Mouse (Mus musculus) hindbrain, embryonic 12.5 days (tissue): ENCODE measurements around the gene Ubac2. TPM values are rescaled to one million over a fixed set of nuclear protein-coding genes. Genes with fewer than 3 reads are reported as not detected.
"Not testable (repeated sequence)": the region's sequence is repeated elsewhere in the genome, so short reads cannot be mapped to it uniquely, and the experiment has no call there.

ENCODE experiments used
- ATAC-seq: fragments of 200-750 bp; cut with Nextera tagmentation; 2 replicates; pipeline ENCODE4 v1.8.0; 2017; ENCODE audit warnings: moderate TSS enrichment; ENCODE audit not compliant: low FRiP score
- H3K27ac ChIP-seq: fragments of 300-500 bp; sonication (generic); 2 replicates; pipeline ENCODE4 v1.5.1; 2016; ENCODE audit warnings: mild to moderate bottlenecking
- H3K27me3 ChIP-seq: fragments of 300-500 bp; sonication (generic); 2 replicates; pipeline ENCODE4 v1.6.1; 2016; ENCODE audit warnings: mild to moderate bottlenecking
- H3K36me3 ChIP-seq: fragments of 300-500 bp; sonication (generic); 2 replicates; pipeline ENCODE4 v1.6.1; 2016; ENCODE audit warnings: mild to moderate bottlenecking
- H3K4me1 ChIP-seq: fragments of 300-500 bp; sonication (generic); 2 replicates; pipeline ENCODE4 v1.6.1; 2016
- H3K4me2 ChIP-seq: fragments of 300-500 bp; sonication (generic); replicated peaks from 2 replicates; pipeline ENCODE4 v1.6.1; 2016; ENCODE audit warnings: mild to moderate bottlenecking
- H3K4me3 ChIP-seq: fragments of 300-500 bp; sonication (generic); 2 replicates; pipeline ENCODE4 v1.5.1; 2016; ENCODE audit warnings: mild to moderate bottlenecking
- H3K9ac ChIP-seq: fragments of 300-500 bp; sonication (generic); 2 replicates; pipeline ENCODE4 v1.6.1; 2016; ENCODE audit warnings: mild to moderate bottlenecking, moderate library complexity
- H3K9me3 ChIP-seq: fragments of 300-500 bp; sonication (generic); replicated peaks from 2 replicates; pipeline ENCODE4 v1.6.1; 2016; ENCODE audit warnings: mild to moderate bottlenecking
- WGBS: fragments of 180-500 bp; shearing (Covaris S2); methylation state at CpG from one replicate; pipeline ENCODE4 v1.1.7; 2016; 5-methylcytosine and 5-hydroxymethylcytosine counted together
- polyA plus RNA-seq: library from polyadenylated mRNA; unstranded; fragments of >200 nt; fragmentation: Nextera tagmentation; extraction: Ambion mirVana; gene quantifications from 2 replicates; pipeline ENCODE4 v1.2.1, GENCODE M21; 2016

Gene Ubac2
- polyA plus RNA-seq, 1 experiment from 2014 or later = 60.0 TPM

DNA sequence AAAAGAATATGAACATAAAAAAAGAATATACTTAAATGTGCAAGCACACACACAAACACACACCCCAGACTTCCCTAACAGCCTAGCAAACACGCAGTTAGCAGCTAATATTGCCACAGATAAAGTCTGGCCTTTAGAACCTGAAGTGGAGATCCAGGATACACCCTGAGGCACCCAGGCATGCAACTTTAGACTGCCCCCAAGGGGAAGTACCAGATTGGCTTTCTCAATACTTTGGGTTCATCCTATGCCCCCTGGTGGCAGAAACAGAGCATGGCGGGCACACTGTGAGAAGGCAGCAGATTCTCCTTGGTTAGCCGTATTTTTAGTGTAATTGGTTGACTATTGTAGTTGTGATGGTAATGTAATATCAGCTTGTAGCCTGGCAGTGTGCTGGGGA lies 182.2 kb downstream of the Ubac2 start:
- H3K4me2 ChIP-seq = no peak overlapping the region
- no peaks in the 10 kb centered on the region for H3K4me1 ChIP-seq
- no peak for ATAC-seq
- no peak overlapping the region for H3K27ac ChIP-seq
- no peaks in the 10 kb centered on the region for H3K9me3 ChIP-seq
- H3K4me3 ChIP-seq = no peak overlapping the region
- WGBS = 10% methylated on average over 3 of the region's 3 CpGs
- H3K27me3 ChIP-seq = no peaks in the 10 kb centered on the region
- no peak overlapping the region for H3K9ac ChIP-seq
- no peaks in the 10 kb centered on the region for H3K36me3 ChIP-seq

- H3K9me3 ChIP-seq = no peaks in the 10 kb centered on the region
- WGBS = 90% methylated on average over 6 of the region's 6 CpGs
- no peaks in the 10 kb centered on the region for H3K4me1 ChIP-seq
- no peak overlapping the region for H3K4me3 ChIP-seq
- no peak overlapping the region for H3K4me2 ChIP-seq
- no peak overlapping the region for H3K27ac ChIP-seq
- no peaks in the 10 kb centered on the region for H3K27me3 ChIP-seq
- no peak overlapping the region for H3K9ac ChIP-seq
- ATAC-seq = no peak
- H3K36me3 ChIP-seq = no peaks in the 10 kb centered on the region
These were observed 183.0 kb downstream of the Ubac2 start for GRCm38 (mm10) chr14:122061376-122061775.

GRCm38 (mm10) chr14:122062411-122063090 lies 184.1 kb downstream of the Ubac2 start:
- H3K27me3 ChIP-seq = no peaks in the 10 kb centered on the region
- 76% methylated on average over 10 of the region's 10 CpGs for WGBS
- no peaks in the 10 kb centered on the region for H3K9me3 ChIP-seq
- no peak overlapping the region for H3K4me3 ChIP-seq
- ATAC-seq = no peak
- H3K9ac ChIP-seq = no peak overlapping the region
- no peak overlapping the region for H3K4me2 ChIP-seq
- H3K4me1 ChIP-seq = no peaks in the 10 kb centered on the region
- no peaks in the 10 kb centered on the region for H3K36me3 ChIP-seq
- H3K27ac ChIP-seq = no peak overlapping the region

- H3K27me3 ChIP-seq = no peaks in the 10 kb centered on the region
- no peaks in the 10 kb centered on the region for H3K36me3 ChIP-seq
- H3K9ac ChIP-seq = no peak overlapping the region
- no peak overlapping the region for H3K4me3 ChIP-seq
- no peak for ATAC-seq
- no peaks in the 10 kb centered on the region for H3K4me1 ChIP-seq
- 76% methylated on average over 5 of the region's 5 CpGs for WGBS
- H3K4me2 ChIP-seq = no peak overlapping the region
- H3K9me3 ChIP-seq = no peaks in the 10 kb centered on the region
- no peak overlapping the region for H3K27ac ChIP-seq
These were observed 185.2 kb downstream of the Ubac2 start for GRCm38 (mm10) chr14:122063599-122063998.

- Histone ChIP-seq H3K27me3 (no peaks in the 10 kb centered on the region), H3K36me3 (no peaks in the 10 kb centered on the region), H3K9ac (no peak overlapping the region), H3K4me1 (no peaks in the 10 kb centered on the region), H3K4me2 (no peak overlapping the region), H3K4me3 (no peak overlapping the region), H3K9me3 (no peaks in the 10 kb centered on the region), H3K27ac (no peak overlapping the region)
- ATAC-seq = 0 out of 2 replicates have a peak, but pooled peaks have one; percentile 17
- WGBS = 12% methylated on average over 2 of the region's 2 CpGs
These were observed 186.1 kb downstream of the Ubac2 start for GRCm38 (mm10) chr14:122064519-122064918.

DNA sequence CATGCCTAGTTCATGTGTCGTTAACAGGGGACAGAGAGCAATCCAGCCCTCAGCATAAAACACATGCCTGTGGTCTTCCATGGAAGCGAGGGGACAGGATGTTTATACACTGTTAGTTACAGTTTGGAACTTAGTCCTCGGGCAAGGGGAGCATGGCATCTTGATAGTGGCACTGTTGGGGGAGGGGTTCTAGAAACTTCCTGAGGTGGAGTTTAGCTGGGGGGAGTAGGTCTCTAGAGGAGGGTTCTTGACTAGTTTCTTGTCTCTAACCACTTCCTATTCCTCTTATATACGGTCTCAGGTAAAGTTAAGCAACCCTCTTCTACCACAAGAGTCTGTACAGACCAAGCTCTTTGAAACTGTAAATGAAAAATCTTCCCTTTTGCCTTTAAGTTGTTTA lies 187.8 kb downstream of the Ubac2 start:
- Histone ChIP-seq H3K27me3 (no peaks in the 10 kb centered on the region), H3K4me1 (no peaks in the 10 kb centered on the region), H3K9me3 (no peaks in the 10 kb centered on the region), H3K4me3 (no peak overlapping the region), H3K9ac (no peak overlapping the region), H3K4me2 (no peak overlapping the region), H3K27ac (no peak overlapping the region), H3K36me3 (no peaks in the 10 kb centered on the region)
- WGBS = 77% methylated on average over 4 of the region's 4 CpGs
- ATAC-seq = no peak

GRCm38 (mm10) chr14:122068036-122068435 lies 189.6 kb downstream of the Ubac2 start:
- H3K9ac ChIP-seq, H3K36me3 ChIP-seq, ATAC-seq, H3K4me3 ChIP-seq, H3K27me3 ChIP-seq, H3K4me1 ChIP-seq, H3K9me3 ChIP-seq, H3K27ac ChIP-seq, H3K4me2 ChIP-seq: not testable (repeated sequence)
- 33% methylated on average over 3 of the region's 3 CpGs for WGBS

DNA sequence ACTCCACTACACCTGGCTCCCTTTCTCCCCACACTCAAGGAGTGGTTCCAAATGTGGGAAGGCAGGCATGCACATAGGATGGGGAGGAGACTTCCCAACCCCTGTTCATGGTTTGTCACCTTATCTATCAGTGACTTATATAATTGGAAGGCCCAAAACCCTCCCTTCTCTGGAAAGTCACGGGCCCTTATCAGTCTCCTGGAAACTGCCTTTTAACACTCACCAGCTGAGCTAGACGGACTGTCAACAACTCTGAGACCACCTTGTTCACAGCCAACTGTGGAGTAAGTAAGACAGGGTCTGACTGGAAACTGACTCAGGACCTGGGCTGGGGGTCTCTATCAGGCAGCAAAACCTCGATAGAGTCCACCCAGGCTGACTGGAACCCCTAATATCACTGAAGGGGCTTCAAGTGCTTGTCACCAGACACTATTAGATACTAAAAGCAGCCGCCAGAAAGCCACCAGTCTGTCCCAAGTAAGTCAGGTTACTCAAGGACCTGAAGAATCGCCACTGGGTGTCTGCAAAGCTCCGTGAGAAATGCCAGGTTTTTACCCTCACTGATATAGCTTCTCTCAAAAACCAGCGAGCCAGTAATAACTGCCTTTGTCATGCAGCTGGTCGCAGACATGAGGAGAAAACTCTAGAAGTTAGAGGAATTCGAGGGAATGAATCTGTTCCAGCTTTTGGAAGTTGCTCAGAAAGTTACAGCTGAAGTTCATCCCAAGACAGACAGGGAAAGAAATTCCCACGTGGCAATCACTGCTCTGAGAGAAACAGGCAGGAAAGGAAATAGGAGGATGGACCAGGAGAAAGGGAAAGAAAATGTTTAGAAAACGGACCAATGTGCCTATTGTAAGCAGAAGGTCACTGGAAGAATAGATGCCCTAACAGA lies 190.6 kb downstream of the Ubac2 start:
- H3K9ac ChIP-seq = no peak overlapping the region
- H3K27ac ChIP-seq = no peak overlapping the region
- H3K4me2 ChIP-seq = no peak overlapping the region
- H3K27me3 ChIP-seq = no peaks in the 10 kb centered on the region
- no peaks in the 10 kb centered on the region for H3K4me1 ChIP-seq
- no peaks in the 10 kb centered on the region for H3K9me3 ChIP-seq
- H3K36me3 ChIP-seq = no peaks in the 10 kb centered on the region
- ATAC-seq = no peak
- WGBS = 56% methylated on average over 11 of the region's 11 CpGs
- H3K4me3 ChIP-seq = no peak overlapping the region

GRCm38 (mm10) chr14:122069948-122070347 lies 191.5 kb downstream of the Ubac2 start:
- Histone ChIP-seq H3K27me3 (no peaks in the 10 kb centered on the region), H3K27ac (no peak overlapping the region), H3K4me2 (no peak overlapping the region), H3K9ac (no peak overlapping the region), H3K4me3 (no peak overlapping the region), H3K36me3 (no peaks in the 10 kb centered on the region), H3K9me3 (no peaks in the 10 kb centered on the region), H3K4me1 (no peaks in the 10 kb centered on the region)
- 80% methylated on average over 3 of the region's 3 CpGs for WGBS
- ATAC-seq = no peak

Other genes with a start within 250 kb of the Ubac2 start
- 6.2 and 7.1 TPM in 2 replicates for gene Dock9, start 80.8 kb upstream of the Ubac2 start, polyA plus RNA-seq
- gene Gpr18, start 37.2 kb downstream of the Ubac2 start, polyA plus RNA-seq = 0.21 TPM in 1 of 2 replicates, not detected in the other
- 2.0 and 2.1 TPM in 2 replicates for gene Gpr183, start 86.6 kb downstream of the Ubac2 start, polyA plus RNA-seq
- gene Timm8a2, start 156.1 kb downstream of the Ubac2 start, polyA plus RNA-seq = not detected in 2 replicates
- 134 and 142 TPM in 2 replicates for gene Tm9sf2, start 228.4 kb downstream of the Ubac2 start, polyA plus RNA-seq